Mouse (Mus musculus): Measurements from ENCODE around the gene Cd28. TPM values are rescaled to one million over a fixed set of nuclear protein-coding genes. Genes with fewer than 3 reads are reported as not detected.

Gene Cd28
- polyA plus RNA-seq, 1 experiment from 2014 or later = 0.03 TPM

- Histone ChIP-seq H3K27me3 (ENCODE audit: insufficient read depth, poor library complexity, severe bottlenecking) (no peaks in the 10 kb centered on the region), H3K27ac (0 out of 2 replicates have a peak overlapping the region, but pooled peaks have one; percentile 16), H3K36me3 (no peaks in the 10 kb centered on the region), H3K4me3 (no peak overlapping the region), H3K9me3 (no peaks in the 10 kb centered on the region), H3K4me1 (replicated peaks) (peaks cover 7% of the 10 kb centered on the region)
- WGBS = 58% methylated on average over 12 of the region's 12 CpGs
- DNase-seq (ENCODE audit: low spot score) = peak; percentile 13
Measured at GRCm38 (mm10) chr1:60735072-60735907, 18.7 kb downstream of the Cd28 start.

- Histone ChIP-seq H3K27me3 (ENCODE audit: insufficient read depth, poor library complexity, severe bottlenecking) (no peaks in the 10 kb centered on the region), H3K27ac (no peak overlapping the region), H3K4me1 (replicated peaks) (peaks cover 7% of the 10 kb centered on the region), H3K36me3 (no peaks in the 10 kb centered on the region), H3K9me3 (no peaks in the 10 kb centered on the region), H3K4me3 (no peak overlapping the region)
- no peak for DNase-seq (ENCODE audit: low spot score)
- 83% methylated on average over 7 of the region's 7 CpGs for WGBS
Measured at GRCm38 (mm10) chr1:60735908-60736280, 19.3 kb downstream of the Cd28 start.

- H3K9me3 ChIP-seq = no peaks in the 10 kb centered on the region
- no peak overlapping the region for H3K4me3 ChIP-seq
- no peaks in the 10 kb centered on the region for H3K27me3 ChIP-seq (ENCODE audit: insufficient read depth, poor library complexity, severe bottlenecking)
- no peaks in the 10 kb centered on the region for H3K36me3 ChIP-seq
- no peak for DNase-seq (ENCODE audit: low spot score)
- no peak overlapping the region for H3K27ac ChIP-seq
- 66% methylated on average over 1 of the region's 1 CpGs for WGBS
- H3K4me1 ChIP-seq (replicated peaks) = no peaks in the 10 kb centered on the region
Measured at GRCm38 (mm10) chr1:60744266-60744665, 27.7 kb downstream of the Cd28 start.

- no peak for DNase-seq (ENCODE audit: low spot score)
- H3K27me3 ChIP-seq (ENCODE audit: insufficient read depth, poor library complexity, severe bottlenecking) = no peaks in the 10 kb centered on the region
- H3K27ac ChIP-seq = no peak overlapping the region
- WGBS = 84% methylated on average over 7 of the region's 7 CpGs
- no peaks in the 10 kb centered on the region for H3K9me3 ChIP-seq
- H3K4me1 ChIP-seq (replicated peaks) = no peaks in the 10 kb centered on the region
- no peaks in the 10 kb centered on the region for H3K36me3 ChIP-seq
- no peak overlapping the region for H3K4me3 ChIP-seq
Measured at GRCm38 (mm10) chr1:60745664-60746063, 29.1 kb downstream of the Cd28 start.

GRCm38 (mm10) chr1:60746153-60746552 lies 29.6 kb downstream of the Cd28 start:
- Histone ChIP-seq H3K27ac (no peak overlapping the region), H3K36me3 (no peaks in the 10 kb centered on the region), H3K4me3 (no peak overlapping the region), H3K4me1 (replicated peaks) (no peaks in the 10 kb centered on the region), H3K9me3 (no peaks in the 10 kb centered on the region), H3K27me3 (ENCODE audit: insufficient read depth, poor library complexity, severe bottlenecking) (no peaks in the 10 kb centered on the region)
- 70% methylated on average over 2 of the region's 2 CpGs for WGBS
- no peak for DNase-seq (ENCODE audit: low spot score)

GRCm38 (mm10) chr1:60746856-60747255 lies 30.3 kb downstream of the Cd28 start:
- 92% methylated on average over 5 of the region's 5 CpGs for WGBS
- Histone ChIP-seq H3K4me1 (replicated peaks) (no peaks in the 10 kb centered on the region), H3K4me3 (no peak overlapping the region), H3K36me3 (no peaks in the 10 kb centered on the region), H3K27ac (no peak overlapping the region), H3K27me3 (ENCODE audit: insufficient read depth, poor library complexity, severe bottlenecking) (no peaks in the 10 kb centered on the region), H3K9me3 (no peaks in the 10 kb centered on the region)
- DNase-seq (ENCODE audit: low spot score) = no peak

- Histone ChIP-seq H3K27me3 (ENCODE audit: insufficient read depth, poor library complexity, severe bottlenecking) (no peaks in the 10 kb centered on the region), H3K27ac (no peak overlapping the region), H3K9me3 (no peaks in the 10 kb centered on the region), H3K4me3 (no peak overlapping the region), H3K36me3 (no peaks in the 10 kb centered on the region), H3K4me1 (replicated peaks) (no peaks in the 10 kb centered on the region)
- DNase-seq (ENCODE audit: low spot score) = no peak
- 85% methylated on average over 1 of the region's 1 CpGs for WGBS
Measured at GRCm38 (mm10) chr1:60748286-60748685, 31.7 kb downstream of the Cd28 start.

GRCm38 (mm10) chr1:60748936-60749335 lies 32.3 kb downstream of the Cd28 start:
- 92% methylated on average over 4 of the region's 4 CpGs for WGBS
- no peaks in the 10 kb centered on the region for H3K27me3 ChIP-seq (ENCODE audit: insufficient read depth, poor library complexity, severe bottlenecking)
- no peaks in the 10 kb centered on the region for H3K4me1 ChIP-seq (replicated peaks)
- H3K4me3 ChIP-seq = no peak overlapping the region
- no peaks in the 10 kb centered on the region for H3K36me3 ChIP-seq
- H3K9me3 ChIP-seq = no peaks in the 10 kb centered on the region
- no peak for DNase-seq (ENCODE audit: low spot score)
- H3K27ac ChIP-seq = no peak overlapping the region

GRCm38 (mm10) chr1:60749346-60749840 lies 32.8 kb downstream of the Cd28 start:
- H3K36me3 ChIP-seq = no peaks in the 10 kb centered on the region
- H3K27me3 ChIP-seq (ENCODE audit: insufficient read depth, poor library complexity, severe bottlenecking) = no peaks in the 10 kb centered on the region
- no peaks in the 10 kb centered on the region for H3K9me3 ChIP-seq
- 87% methylated on average over 5 of the region's 5 CpGs for WGBS
- H3K4me1 ChIP-seq (replicated peaks) = no peaks in the 10 kb centered on the region
- no peak overlapping the region for H3K4me3 ChIP-seq
- no peak for DNase-seq (ENCODE audit: low spot score)
- no peak overlapping the region for H3K27ac ChIP-seq

GRCm38 (mm10) chr1:60750201-60750765 lies 33.7 kb downstream of the Cd28 start:
- WGBS = 86% methylated on average over 6 of the region's 6 CpGs
- no peak for DNase-seq (ENCODE audit: low spot score)
- Histone ChIP-seq H3K27me3 (ENCODE audit: insufficient read depth, poor library complexity, severe bottlenecking) (no peaks in the 10 kb centered on the region), H3K27ac (no peak overlapping the region), H3K4me3 (no peak overlapping the region), H3K4me1 (replicated peaks) (no peaks in the 10 kb centered on the region), H3K36me3 (no peaks in the 10 kb centered on the region), H3K9me3 (no peaks in the 10 kb centered on the region)

- H3K9me3 ChIP-seq = no peaks in the 10 kb centered on the region
- no peaks in the 10 kb centered on the region for H3K36me3 ChIP-seq
- 88% methylated on average over 4 of the region's 4 CpGs for WGBS
- no peaks in the 10 kb centered on the region for H3K27me3 ChIP-seq (ENCODE audit: insufficient read depth, poor library complexity, severe bottlenecking)
- H3K27ac ChIP-seq = no peak overlapping the region
- DNase-seq (ENCODE audit: low spot score) = no peak
- no peak overlapping the region for H3K4me3 ChIP-seq
- no peaks in the 10 kb centered on the region for H3K4me1 ChIP-seq (replicated peaks)
Measured at GRCm38 (mm10) chr1:60751011-60751410, 34.4 kb downstream of the Cd28 start.

- H3K36me3 ChIP-seq = no peaks in the 10 kb centered on the region
- WGBS = 87% methylated on average over 1 of the region's 1 CpGs
- H3K4me3 ChIP-seq = no peak overlapping the region
- H3K27me3 ChIP-seq (ENCODE audit: insufficient read depth, poor library complexity, severe bottlenecking) = no peaks in the 10 kb centered on the region
- H3K27ac ChIP-seq = no peak overlapping the region
- no peaks in the 10 kb centered on the region for H3K9me3 ChIP-seq
- no peak for DNase-seq (ENCODE audit: low spot score)
- H3K4me1 ChIP-seq (replicated peaks) = no peaks in the 10 kb centered on the region
Measured at GRCm38 (mm10) chr1:60752986-60753385, 36.4 kb downstream of the Cd28 start.

- H3K27me3 ChIP-seq (ENCODE audit: insufficient read depth, poor library complexity, severe bottlenecking) = no peaks in the 10 kb centered on the region
- no peaks in the 10 kb centered on the region for H3K36me3 ChIP-seq
- no peaks in the 10 kb centered on the region for H3K4me1 ChIP-seq (replicated peaks)
- no peak overlapping the region for H3K27ac ChIP-seq
- WGBS = 92% methylated on average over 12 of the region's 12 CpGs
- no peaks in the 10 kb centered on the region for H3K9me3 ChIP-seq
- no peak for DNase-seq (ENCODE audit: low spot score)
- H3K4me3 ChIP-seq = no peak overlapping the region
Measured at GRCm38 (mm10) chr1:60753981-60754380, 37.4 kb downstream of the Cd28 start.

Measured in hindbrain, embryonic 10.5 days (tissue).